Mouse (Mus musculus): ENCODE data around the gene 1700042G07Rik.

Gene 1700042G07Rik

GRCm38 (mm10) chr4:116173072-116173471 is at the start of gene 1700042G07Rik, which contains the start of gene Gm49337:
Gene 1700042G07Rik, plus strand, starts transcription at chr4:116173372.
Gene Gm49337, plus strand, starts transcription at chr4:116173384.
- no peak for DNase-seq (ENCODE audit: low spot score)

DNA sequence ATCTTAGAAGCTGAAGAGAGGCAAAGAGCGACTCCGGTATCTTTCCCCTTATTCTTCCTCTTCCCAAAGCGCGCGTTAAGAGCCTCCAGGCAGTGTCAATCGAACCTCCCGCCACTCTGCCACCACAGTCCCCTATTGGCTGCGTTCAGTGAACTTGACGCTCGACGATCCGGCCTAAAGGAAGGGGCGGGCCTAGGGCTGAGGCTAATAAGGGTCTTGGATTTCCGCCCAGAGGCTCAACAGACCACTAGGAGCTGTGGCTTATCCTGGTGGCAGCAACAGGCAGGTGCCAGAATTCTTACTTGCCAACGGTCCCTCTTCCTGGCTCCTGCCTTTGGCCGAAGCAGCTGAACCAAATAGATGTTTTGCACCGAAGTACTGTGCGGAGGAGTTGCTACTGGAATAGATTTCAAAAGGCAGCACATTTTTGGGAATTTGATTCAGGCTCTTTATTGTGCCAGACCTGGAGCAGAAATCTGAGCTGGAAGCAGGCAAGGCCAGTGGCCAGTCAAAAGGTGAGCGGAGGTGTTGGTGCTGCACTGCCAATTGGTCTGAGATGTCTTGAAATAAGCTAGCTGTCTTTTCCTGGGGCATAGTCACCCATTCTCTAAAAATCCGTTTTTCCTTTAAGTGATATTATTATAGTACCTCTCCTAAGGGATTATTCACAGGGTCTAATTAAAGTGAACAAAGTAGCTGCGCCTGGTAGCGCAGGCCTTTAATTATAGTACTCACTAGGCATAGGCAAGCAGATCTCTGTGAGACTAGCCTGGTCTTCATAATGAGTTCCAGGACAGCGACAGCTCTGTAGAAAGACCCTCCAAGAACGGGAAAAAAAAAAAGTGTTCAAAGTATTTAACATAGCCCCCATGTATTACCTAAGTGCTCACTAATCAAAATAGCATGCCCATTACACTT is 49.3 kb upstream of the 1700042G07Rik start, which contains the start of the genes Rad54l and Pomgnt1:
Rad54l (minus strand) TSS at position 89 of the 918 bp plus-strand sequence.
Pomgnt1 (plus strand) TSS at position 239 of the 918 bp plus-strand sequence.
- peak; percentile 90 for DNase-seq (ENCODE audit: low spot score)

DNA sequence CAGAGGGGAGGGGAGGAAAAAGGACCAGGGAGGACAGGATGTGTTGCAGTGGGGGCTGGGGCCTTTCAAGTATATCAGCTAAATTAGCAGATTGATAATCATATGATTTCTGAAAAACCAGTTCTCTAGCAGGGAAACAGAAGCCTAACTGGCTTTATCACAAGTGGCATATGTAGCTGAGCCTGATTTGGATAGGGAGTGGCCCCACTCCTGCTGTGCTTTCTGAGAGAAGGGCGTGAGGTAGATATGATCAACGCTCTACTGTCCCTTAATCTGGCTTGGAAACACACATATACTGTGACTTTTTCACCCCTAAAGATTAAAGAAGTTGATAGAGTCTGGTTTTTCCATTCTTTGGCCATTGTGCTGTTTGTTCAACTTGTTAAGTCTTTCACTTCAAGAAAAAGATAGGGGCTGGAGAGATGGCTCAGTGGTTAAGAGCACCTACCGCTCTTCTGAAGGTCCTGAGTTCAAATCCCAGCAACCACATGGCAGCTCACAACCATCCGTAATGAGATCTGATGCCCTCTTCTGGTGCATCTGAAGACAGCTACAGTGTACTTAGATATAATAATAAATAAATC is 47.3 kb upstream of the 1700042G07Rik start:
- DNase-seq (ENCODE audit: low spot score) = peak; percentile 50

DNA sequence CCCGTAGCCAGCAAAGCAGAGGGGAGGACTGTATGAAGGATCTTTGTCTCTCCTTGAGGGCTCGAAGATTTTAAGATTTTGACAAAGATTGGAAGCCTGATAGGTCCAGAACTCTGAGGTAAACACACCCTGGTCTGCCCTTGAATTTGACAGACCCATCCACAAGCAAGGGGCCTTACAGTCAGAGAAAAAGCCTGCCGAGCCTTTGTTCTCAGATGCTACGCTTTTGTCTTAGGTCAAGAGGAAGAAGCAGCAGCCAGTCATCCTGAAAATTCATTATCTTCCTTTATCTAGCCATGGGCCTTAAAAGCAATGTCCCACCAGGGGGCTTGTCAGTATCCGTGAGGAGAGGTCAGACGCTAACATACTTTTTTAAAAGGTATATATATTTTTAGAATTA is 45.2 kb upstream of the 1700042G07Rik start:
- no peak for DNase-seq (ENCODE audit: low spot score)

DNA sequence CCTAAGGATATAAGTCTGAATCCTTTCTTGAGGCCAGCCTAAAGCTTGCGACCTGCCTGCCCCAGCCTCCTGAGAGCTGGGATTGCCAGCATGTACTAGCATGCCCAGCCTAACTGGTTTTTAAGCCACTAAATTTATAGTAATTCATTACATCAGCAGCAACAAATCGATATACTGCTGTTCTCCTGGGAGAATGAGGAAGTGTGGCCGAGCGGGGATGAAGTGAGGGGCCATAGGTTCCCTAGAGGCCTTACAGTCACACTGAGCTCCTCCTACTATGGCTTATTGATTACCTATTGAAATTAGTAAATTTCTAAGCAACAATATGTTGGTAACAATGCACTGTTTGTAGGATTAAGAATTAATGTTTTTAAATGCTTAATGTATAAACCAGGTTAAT is 40.0 kb upstream of the 1700042G07Rik start:
- DNase-seq (ENCODE audit: low spot score) = no peak

DNA sequence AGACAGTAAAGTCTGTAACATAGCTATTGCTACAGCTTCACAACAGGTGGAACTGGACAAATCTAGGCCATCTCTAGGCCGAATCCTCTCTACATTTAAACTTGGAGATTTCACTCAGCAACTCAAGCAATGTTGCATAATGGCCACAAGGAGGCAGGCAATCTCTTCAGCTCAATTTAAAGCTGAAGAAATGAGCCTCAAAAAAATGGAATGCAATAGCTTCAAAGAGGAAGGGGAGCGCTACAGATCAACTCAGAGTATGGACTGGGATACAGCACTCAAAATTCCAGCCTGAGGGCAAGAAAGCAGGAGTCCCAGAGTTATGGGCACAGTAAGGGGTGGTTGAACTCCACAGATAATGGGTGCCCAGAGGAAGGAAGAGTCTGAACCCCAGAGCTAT is 38.2 kb upstream of the 1700042G07Rik start:
- DNase-seq (ENCODE audit: low spot score) = no peak

DNA sequence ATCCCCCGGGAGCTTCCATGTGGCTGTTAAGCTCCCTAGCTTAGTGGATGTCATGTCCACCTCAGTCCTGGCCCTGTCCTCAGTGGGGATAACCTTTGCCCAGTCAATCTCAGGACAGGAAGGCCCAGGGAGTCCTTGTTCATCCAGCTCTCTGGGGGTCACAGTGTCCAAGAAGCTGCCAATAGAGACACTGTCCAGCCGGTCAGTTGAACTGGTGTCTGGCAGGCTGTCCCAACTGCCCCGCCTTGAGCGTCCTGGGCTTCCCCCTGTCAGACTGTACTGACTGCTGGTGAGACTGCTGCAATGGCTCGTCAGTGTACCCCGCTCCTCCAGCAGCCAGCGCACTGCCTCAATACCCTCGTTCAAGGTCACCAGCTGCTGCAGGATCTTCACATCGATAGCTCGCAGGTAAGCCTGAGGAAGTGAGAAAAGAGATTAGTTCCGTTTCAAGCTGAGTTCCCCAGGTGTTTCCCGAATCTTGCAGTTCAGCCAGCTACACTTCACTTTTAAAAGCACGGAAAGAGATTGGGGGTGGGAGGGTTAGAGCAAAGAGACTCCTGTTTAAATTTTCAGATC is 35.7 kb upstream of the 1700042G07Rik start:
- DNase-seq (ENCODE audit: low spot score) = no peak

- no peak for DNase-seq (ENCODE audit: low spot score)
Measured at GRCm38 (mm10) chr4:116140801-116141574, 32.2 kb upstream of the 1700042G07Rik start.

DNA sequence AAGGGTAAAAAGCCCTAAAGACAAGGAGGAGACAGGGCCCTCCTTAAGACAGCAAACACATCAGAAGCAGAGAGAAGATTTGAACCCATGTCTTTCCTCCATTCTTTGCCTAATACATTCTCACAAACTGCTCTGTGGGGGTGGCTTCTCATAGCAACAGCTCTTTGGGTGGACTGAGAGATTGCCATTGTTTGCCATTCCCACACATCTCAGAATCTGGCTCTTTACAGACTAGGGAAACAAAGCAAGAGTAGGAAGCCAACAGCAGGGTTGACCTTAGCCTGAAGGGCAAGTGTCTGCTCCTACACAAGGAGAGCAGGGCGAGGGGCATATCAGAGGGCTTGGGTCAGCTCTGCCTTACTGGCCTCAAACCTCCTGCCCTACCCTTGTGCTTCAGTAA is 31.4 kb upstream of the 1700042G07Rik start:
- DNase-seq (ENCODE audit: low spot score) = no peak

DNA sequence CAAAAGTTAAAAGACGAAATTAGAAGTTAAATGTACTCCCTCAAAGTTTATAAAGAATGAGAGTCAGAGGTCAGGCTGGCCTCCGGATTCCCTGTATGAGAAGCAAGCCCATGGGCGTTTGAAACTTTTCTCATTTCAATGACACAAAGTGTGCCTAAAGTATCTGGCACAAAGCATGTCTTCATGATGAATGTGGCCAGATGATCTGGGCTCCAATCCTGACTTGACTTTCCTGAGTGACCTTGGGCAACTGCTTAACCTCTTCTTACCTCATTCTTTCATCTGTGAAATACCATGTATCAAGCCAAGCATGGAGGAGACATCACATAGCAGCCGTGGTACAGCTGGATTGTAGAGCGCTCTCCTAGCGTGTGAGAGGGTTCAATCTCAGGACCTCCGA is 30.9 kb upstream of the 1700042G07Rik start:
- no peak for DNase-seq (ENCODE audit: low spot score)

DNA sequence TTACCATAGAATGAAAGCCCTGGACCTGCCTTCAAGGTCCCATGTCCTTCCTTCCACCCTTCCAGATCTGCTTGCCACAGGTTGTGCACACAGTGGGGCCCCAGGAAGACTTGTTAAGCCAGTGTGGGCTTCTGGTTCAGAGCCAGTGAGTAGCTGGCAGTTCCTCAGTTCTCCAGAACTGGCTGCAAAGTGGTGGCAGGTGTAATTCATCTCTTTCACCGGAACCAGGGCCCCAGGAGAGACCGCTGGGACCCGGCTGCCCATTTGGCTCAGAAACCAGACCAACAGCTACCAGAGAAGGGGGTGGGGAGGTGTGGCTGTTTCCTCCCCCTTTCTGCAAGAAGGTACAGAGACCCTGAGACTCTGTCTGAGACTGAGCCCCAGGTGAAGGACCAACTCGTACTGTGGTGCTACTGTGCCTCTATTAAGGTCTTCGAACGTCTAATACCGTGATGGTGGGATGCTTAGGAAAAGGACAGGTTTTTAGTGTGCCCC is 29.8 kb upstream of the 1700042G07Rik start:
- no peak for DNase-seq (ENCODE audit: low spot score)

- no peak for DNase-seq (ENCODE audit: low spot score)
Measured at GRCm38 (mm10) chr4:116143891-116144717, 29.1 kb upstream of the 1700042G07Rik start.

DNA sequence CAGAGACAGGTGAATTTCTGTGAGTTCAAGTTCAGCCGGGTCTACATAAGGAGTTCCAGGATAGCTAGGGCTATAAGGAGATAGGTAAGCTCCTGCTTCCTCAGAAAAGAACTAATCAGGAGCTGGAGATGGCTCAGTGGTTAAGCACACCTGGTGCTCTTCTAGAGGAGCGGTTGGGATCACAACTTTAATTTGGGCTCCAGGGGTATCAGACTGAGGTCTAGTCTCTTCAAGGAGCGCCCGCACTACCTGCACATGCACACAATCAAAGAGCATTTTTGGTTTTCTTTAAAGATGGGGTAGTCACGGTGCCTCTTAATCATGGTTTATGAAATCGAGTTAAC is 23.4 kb upstream of the 1700042G07Rik start:
- no peak for DNase-seq (ENCODE audit: low spot score)

GRCm38 (mm10) chr4:116150156-116150861 is 22.9 kb upstream of the 1700042G07Rik start:
- DNase-seq (ENCODE audit: low spot score) = peak; percentile 59

GRCm38 (mm10) chr4:116150862-116151221 is 22.3 kb upstream of the 1700042G07Rik start:
- DNase-seq (ENCODE audit: low spot score) = no peak

DNA sequence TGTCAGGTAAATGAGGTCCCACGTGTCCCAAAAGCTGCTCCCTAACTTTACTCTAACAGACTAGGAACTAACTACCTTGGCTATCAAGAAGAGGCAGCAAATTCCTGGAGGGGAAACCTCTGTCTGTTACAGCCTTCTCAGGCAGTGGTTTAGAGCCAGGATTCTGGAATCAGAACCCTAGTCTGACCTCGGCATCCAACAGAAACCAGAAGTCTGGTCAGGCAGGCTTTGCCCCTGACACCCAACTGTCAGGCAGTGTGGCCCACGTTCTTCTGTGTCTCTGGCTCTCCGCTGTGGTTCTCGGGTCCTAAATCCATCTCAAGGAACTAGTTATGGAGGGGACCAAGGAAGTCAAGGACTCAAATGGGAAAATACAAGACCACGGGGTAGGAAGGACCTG is 21.9 kb upstream of the 1700042G07Rik start, which contains the start of gene Lurap1:
Lurap1 (minus strand) TSS at position 101 of the 400 bp plus-strand sequence.
- no peak for DNase-seq (ENCODE audit: low spot score)

DNA sequence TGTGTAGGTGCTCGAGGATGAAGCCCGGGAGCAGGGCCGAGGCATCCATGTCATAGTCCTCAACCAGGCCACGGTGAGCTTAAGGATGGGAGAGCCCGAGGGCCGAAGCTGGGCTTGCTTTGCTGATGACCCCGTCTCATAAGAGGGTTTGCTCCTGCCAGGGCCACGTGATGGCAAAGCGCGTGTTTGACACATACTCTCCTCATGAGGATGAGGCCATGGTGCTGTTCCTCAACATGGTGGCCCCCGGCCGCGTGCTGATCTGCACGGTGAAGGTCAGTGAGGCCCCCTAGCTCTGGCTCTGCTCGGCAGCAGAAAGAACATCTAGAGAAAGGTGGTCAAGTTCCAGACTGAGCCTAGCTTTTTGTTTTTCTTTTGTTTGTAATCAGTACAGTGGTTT is 20.5 kb upstream of the 1700042G07Rik start:
- no peak for DNase-seq (ENCODE audit: low spot score)

- no peak for DNase-seq (ENCODE audit: low spot score)
Measured at GRCm38 (mm10) chr4:116157882-116158281, 15.3 kb upstream of the 1700042G07Rik start.

- DNase-seq (ENCODE audit: low spot score) = peak; percentile 31
Measured at GRCm38 (mm10) chr4:116159912-116160311, 13.3 kb upstream of the 1700042G07Rik start.

- no peak for DNase-seq (ENCODE audit: low spot score)
Measured at GRCm38 (mm10) chr4:116160769-116161168, 12.4 kb upstream of the 1700042G07Rik start.
